ENCODE assay signal across 8 mouse cellular contexts in the genomic region with DNA sequence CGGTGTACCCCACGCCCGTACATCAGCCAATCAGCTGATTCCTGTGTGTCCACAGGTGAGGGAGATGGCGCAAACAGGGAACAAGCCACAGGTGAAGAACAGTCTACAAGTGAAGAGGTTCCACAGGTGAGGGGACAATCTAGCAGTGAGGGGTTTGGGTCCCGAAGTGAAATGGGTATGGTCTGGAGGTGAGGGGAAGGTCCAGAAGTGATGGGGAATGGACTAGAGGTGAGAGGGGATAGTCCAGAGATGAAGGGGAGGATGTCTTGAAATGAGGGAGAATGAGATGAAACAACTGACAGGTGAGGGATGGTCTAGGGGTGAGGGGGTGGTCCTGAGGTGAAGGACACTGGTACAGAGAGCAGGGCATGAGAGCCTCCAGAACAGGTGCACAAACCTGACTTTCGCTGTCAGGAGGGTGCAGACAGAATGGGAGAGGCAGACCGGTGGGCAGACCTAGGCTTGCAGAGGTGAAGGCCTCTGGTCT. TPM values are rescaled to one million over a fixed set of nuclear protein-coding genes. Genes with fewer than 3 reads are reported as not detected.
DNase-seq lines count a peak whose midpoint lies in the region; ATAC-seq and TF ChIP-seq lines count a peak whose summit lies in the region.

No protein-coding gene starts in this region.

- peak overlapping the region; percentile 86 for H3K27ac ChIP-seq in gastrocnemius, adult 2 months
- no peak overlapping the region for H3K27ac ChIP-seq in testis, adult 2 months (ENCODE audit: control insufficient read depth, insufficient read depth, low read depth, low read length)
- H3K27ac ChIP-seq in liver, embryonic 11.5 days (ENCODE audit: low read depth, low read length) = no peak overlapping the region

- H3K36me3 ChIP-seq in testis, adult 2 months (ENCODE audit: control insufficient read depth, insufficient read depth, low read length) = no peaks in the 10 kb centered on the region
- H3K36me3 ChIP-seq in liver, embryonic 11.5 days (ENCODE audit: control insufficient read depth, insufficient read depth, low read length) = no peaks in the 10 kb centered on the region

- peak overlapping the region; percentile 94 for H3K4me3 ChIP-seq in gastrocnemius, adult 2 months
- H3K4me3 ChIP-seq in testis, adult 2 months (ENCODE audit: control insufficient read depth, low read depth, low read length) = peak overlapping the region; percentile 94
- H3K4me3 ChIP-seq in liver, embryonic 11.5 days (ENCODE audit: low read depth, low read length) = peak overlapping the region; percentile 92

- H3K4me1 ChIP-seq in testis, adult 2 months (ENCODE audit: control insufficient read depth, insufficient read depth, low read length) = peaks cover 24% of the 10 kb centered on the region
- peaks cover 3% of the 10 kb centered on the region; the same call in 1 of the 2 replicates for H3K4me1 ChIP-seq in liver, embryonic 11.5 days (replicated peaks; ENCODE audit: control insufficient read depth, insufficient read depth, low read length)

- 23% methylated on average over 7 of the region's 7 CpGs for WGBS in liver, embryonic 11.5 days

- TF ChIP-seq POLR2A in testis, adult 2 months (IDR thresholded peaks at IDR 0.05; ENCODE audit: control insufficient read depth, low read depth, low read length) = no peak

- no peak for DNase-seq in gastrocnemius, adult 2 months
- DNase-seq in gastrocnemius, adult 18-20 months (ENCODE audit: low spot score) = no peak
- no peak for DNase-seq in testis, postnatal 14 days (ENCODE audit: low spot score)
- peak; percentile 32 for DNase-seq in liver, embryonic 11.5 days (ENCODE audit: low spot score)
- DNase-seq in testis, postnatal 10 days (ENCODE audit: low spot score) = peak; percentile 41
- DNase-seq in natural killer cell, adult 2 months (ENCODE audit: low spot score in 2 of 2) = no peak
- no peak for DNase-seq in c-Kit-positive CD71-positive TER-119-positive erythroid progenitor cells, embryonic 14.5 days (ENCODE audit: low spot score)

- H3K9ac ChIP-seq in liver, embryonic 11.5 days (ENCODE audit: low read depth, low read length) = peak overlapping the region; percentile 90; the same call in 1 of the 2 replicates

- ATAC-seq in liver, embryonic 11.5 days (replicated peaks; ENCODE audit: low FRiP score) = 0 out of 2 replicates have a peak, but pooled peaks have one; percentile 4

- no peaks in the 10 kb centered on the region for H3K27me3 ChIP-seq in testis, adult 2 months (ENCODE audit: control insufficient read depth, insufficient read depth, low read length)
- no peaks in the 10 kb centered on the region for H3K27me3 ChIP-seq in liver, embryonic 11.5 days (replicated peaks; ENCODE audit: control insufficient read depth, insufficient read depth, low read length)

- peak overlapping the region; percentile 92 for H3K4me2 ChIP-seq in liver, embryonic 11.5 days

- intact Hi-C loops in gastrocnemius, adult 2 months (cut with DNase I) = no loop called here

- no peaks in the 10 kb centered on the region for H3K9me3 ChIP-seq in liver, embryonic 11.5 days (ENCODE audit: control insufficient read depth, low read length)

- TF ChIP-seq CTCF in gastrocnemius, adult 2 months (IDR thresholded peaks at IDR 0.05) = no peak
- no peak for TF ChIP-seq CTCF in testis, adult 2 months (IDR thresholded peaks at IDR 0.05; ENCODE audit: control insufficient read depth, insufficient read depth, insufficient replicate concordance, low read depth, low read length)

RNA-seq across cellular contexts. Expression of gene Mier2, which starts 0.3 kb away (rescaled TPM):
- 10 to 100 TPM; 15.8 to 18.9 TPM for total RNA-seq in gastrocnemius, adult 2 months (2021)
- total RNA-seq in gastrocnemius, adult 18-20 months (2021) = 10 to 100 TPM; 15.5 to 21.4 TPM
- 25.1 and 28.0 TPM in 2 replicates for polyA plus RNA-seq in testis, adult 2 months (2012; rRNA removed)
- 33.1 and 36.5 TPM in 2 replicates for polyA plus RNA-seq in liver, embryonic 11.5 days (2014; fragmentation: Nextera tagmentation; extraction: Ambion mirVana)

RNA-seq across cellular contexts. Expression of gene Plpp2, which starts 21.7 kb away (rescaled TPM):
- total RNA-seq in gastrocnemius, adult 2 months (2021) = under 1 TPM; 0.71 to 0.73 TPM
- total RNA-seq in gastrocnemius, adult 18-20 months (2021) = 1 to 10 TPM in 1 of 2 experiments, under 1 TPM in 1; 0.80 to 1.3 TPM
- 4.1 and 5.1 TPM in 2 replicates for polyA plus RNA-seq in testis, adult 2 months (2012; rRNA removed)
- 27.1 and 30.1 TPM in 2 replicates for polyA plus RNA-seq in liver, embryonic 11.5 days (2014; fragmentation: Nextera tagmentation; extraction: Ambion mirVana)

RNA-seq across cellular contexts. Expression of gene Theg, which starts 31.9 kb away (rescaled TPM):
- total RNA-seq in gastrocnemius, adult 2 months (2021) = not detected
- not detected for total RNA-seq in gastrocnemius, adult 18-20 months (2021)
- polyA plus RNA-seq in testis, adult 2 months (2012; rRNA removed) = 407 and 425 TPM in 2 replicates
- polyA plus RNA-seq in liver, embryonic 11.5 days (2014; fragmentation: Nextera tagmentation; extraction: Ambion mirVana) = not detected in 2 replicates

RNA-seq across cellular contexts. Expression of gene C2cd4c, which starts 58.5 kb away (rescaled TPM):
- total RNA-seq in gastrocnemius, adult 2 months (2021) = under 1 TPM; 0.20 to 0.51 TPM
- under 1 TPM; 0.41 to 0.55 TPM for total RNA-seq in gastrocnemius, adult 18-20 months (2021)
- polyA plus RNA-seq in testis, adult 2 months (2012; rRNA removed) = 0.91 and 1.5 TPM in 2 replicates
- polyA plus RNA-seq in liver, embryonic 11.5 days (2014; fragmentation: Nextera tagmentation; extraction: Ambion mirVana) = not detected in 2 replicates

Comparison
In these comparisons a context has a peak if more than half of its experiments do, and no peak if none do; other contexts are left out.
1. DNase-seq: peak in liver, embryonic 11.5 days (single experiment) and testis, postnatal 10 days (single experiment); none in gastrocnemius, adult 2 months (single experiment), gastrocnemius, adult 18-20 months (single experiment), testis, postnatal 14 days (single experiment), natural killer cell, adult 2 months (0 of 2) and c-Kit-positive CD71-positive TER-119-positive erythroid progenitor cells, embryonic 14.5 days (single experiment).
2. Peak in every context shown above with its lines, with median percentiles within 50 percentile points of each other: H3K4me3 ChIP-seq.